Mouse (Mus musculus) ES-Bruce4 (cell line): ENCODE data around the gene Nrcam.

Experiments used
- CTCF ChIP-seq: IDR thresholded peaks from one replicate; pipeline ENCODE4 v1.8.1; 2011; ENCODE audit warnings: low read depth, low read length
- EP300 ChIP-seq: IDR thresholded peaks from 2 replicates; pipeline ENCODE4 v1.6.1; 2011; ENCODE audit warnings: low read depth, low read length; ENCODE audit not compliant: insufficient read depth
- POLR2A ChIP-seq: IDR thresholded peaks from one replicate; pipeline ENCODE4 v1.8.1; 2011; ENCODE audit warnings: low read length; ENCODE audit not compliant: insufficient read depth

DNA sequence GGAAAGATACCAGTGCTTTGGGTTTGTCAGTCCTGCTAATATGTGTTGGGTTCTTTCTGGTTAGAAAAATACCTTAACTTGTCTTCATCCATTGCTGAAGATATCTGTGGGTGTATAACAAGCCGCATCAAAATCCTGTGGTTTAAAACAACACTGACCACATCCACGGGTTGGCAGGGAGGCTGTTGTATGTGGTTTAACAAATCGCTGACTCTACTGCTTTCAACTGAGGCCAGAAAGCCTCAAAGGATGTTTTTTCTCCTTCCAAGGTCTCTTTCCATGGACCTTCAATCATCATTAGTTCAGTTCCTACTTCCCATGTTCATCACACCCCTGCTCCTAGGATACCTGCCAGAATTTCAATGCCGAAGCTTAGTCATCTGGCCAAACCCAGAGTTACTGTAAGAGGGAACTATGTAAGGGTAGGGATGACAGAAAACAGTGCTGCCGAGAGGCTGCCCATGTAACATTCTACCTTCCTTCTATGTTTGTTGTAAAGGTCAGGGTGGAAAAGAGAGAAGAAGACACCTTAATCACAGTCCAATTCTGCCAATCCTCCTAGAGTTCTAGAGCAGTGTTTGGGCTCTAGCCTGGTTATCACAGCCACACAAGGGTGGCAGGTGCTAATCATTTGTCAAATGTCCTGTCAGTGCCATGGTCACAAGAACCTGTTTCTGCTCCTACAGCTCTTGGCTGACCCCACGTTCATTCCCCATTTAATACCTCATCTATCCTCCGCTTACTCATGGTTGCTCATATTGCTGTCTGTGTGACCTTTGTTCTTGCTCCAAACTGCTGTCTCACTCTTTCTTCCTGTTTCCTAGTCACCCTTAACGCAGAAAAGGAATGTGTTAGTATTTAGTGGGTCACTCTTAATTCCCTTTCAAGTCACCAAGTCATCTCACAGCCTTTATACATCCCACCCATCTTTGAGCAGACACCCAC is 196.2 kb downstream of the Nrcam start:
- TF ChIP-seq CTCF (no peak), POLR2A (no peak), EP300 (no peak)
